Mouse (Mus musculus) Muller cell, postnatal 12 days (primary cell): ENCODE measurements around the gene Ccdc36.
A peak's percentile ranks its signal among the peaks of the same experiment; 100 is the strongest.

Source experiments
- DNase-seq: peaks from one replicate; pipeline ENCODE4 v3.0.0-alpha.2; 2015; ENCODE audit errors: inconsistent ontology term

Gene Ccdc36

DNA sequence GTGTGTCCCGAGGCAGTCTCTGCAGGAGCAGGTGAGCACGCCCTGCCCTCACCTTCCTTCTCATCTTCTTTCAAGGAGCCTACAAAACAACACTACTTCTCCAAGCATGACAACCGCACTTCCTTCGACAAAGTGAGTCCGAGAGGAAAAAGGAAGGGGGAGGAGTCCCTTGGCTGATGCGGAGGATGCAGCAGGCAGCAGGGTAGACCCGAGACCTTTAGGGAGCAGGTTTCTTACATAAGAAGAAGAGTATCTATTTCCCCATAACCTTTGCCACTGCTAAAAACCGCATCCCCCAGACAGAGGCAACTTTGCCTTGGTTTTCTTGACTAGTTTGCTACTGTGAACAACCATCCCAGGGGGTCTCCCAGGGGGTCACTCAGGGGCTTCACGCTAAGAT, 16.8 kb upstream of the Ccdc36 start:
- no peak for DNase-seq

DNA sequence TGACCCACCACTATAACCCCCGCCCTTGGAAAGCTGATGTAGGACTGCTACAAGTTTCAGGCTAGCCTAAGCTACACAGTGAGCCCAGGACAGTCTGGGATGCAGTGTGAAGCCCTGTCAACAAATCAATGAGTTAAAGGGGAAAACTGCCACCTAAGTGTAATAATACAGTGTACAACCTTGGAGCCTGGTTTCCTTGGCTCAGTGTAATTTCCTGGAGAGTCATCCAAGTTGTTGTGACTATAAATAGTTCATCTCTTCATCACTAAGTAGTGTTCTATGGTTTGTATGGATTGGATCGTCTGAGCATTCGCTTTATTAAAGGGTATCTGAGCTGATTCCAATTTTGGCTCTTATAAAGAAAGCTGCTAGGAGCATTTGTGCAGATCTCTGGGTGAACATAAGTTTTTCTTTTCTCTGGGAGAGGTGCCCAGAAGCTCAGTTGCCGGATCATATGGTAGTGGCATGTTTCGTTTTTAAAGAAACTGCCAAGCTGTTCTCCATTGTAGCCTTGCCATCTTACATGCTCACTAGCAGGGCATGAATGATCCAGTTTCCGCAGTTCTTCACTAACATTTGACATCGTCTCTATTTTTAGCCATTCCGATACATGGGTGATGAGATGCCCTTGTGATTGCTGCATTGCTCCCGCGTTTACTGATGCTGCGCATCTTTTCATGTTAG, 13.1 kb upstream of the Ccdc36 start:
- no peak for DNase-seq

DNA sequence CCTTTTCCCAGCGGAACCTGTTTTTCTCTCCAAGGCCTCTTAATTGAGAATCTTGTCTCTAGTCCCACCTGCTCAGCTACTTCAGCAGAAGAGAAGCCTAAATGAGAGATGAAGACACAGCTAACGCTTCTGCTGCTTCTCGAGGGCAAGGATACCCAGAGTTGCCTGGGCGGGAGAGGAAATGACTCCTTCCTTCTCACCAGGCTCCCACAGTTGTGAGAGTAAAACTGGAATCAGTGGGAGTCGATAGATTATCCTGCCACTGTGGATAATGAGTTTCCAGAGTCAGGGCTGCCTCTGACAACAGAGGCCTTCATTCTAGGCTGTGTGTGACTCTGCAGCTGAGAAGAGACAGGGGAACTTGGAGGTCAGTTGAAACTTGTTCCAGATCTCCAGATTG, 12.2 kb upstream of the Ccdc36 start:
- no peak for DNase-seq

DNA sequence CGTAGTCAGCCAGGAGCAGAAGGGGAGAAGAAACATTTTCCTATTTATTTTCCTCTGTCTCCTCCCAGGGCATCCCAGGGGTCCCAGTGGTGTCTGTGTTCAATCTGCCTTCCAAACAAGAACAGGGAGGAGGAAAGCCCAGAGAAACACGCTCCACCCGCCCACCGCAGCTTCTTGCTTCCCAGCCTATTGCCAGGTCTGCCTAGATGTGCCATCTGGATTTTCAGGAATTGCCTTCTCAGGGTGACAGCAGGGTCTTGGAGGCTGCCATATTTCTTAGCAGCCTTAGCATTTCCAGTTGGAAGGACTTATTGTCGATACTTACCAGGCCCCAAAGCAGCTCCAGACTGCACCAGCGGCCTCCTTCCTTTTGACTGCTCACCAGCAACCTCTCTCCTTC, 10.9 kb upstream of the Ccdc36 start:
- no peak for DNase-seq

DNA sequence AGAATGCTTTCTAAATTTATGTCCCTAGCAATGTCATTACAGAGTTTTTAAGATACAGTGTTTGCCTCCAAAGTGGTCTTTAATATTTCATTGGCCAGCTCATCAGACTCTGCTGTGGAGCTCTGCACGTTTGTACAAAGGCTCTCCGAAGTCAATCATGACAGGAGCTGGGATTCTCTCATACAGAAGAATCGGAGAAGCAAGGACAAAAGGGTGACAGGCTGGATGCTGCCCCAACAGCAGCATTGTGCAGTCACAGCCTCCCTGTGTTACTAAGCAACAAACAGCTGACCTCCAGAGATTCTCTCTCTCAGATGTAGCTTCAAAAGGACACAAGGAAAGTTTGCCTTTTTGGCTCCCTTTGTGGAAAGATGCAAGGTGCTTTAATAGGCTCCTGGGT, 7.9 kb upstream of the Ccdc36 start, which contains the start of gene BC048562:
Gene BC048562, plus strand, starts transcription at position 301 of the 400 bp plus-strand sequence.
- DNase-seq, result no peak

DNA sequence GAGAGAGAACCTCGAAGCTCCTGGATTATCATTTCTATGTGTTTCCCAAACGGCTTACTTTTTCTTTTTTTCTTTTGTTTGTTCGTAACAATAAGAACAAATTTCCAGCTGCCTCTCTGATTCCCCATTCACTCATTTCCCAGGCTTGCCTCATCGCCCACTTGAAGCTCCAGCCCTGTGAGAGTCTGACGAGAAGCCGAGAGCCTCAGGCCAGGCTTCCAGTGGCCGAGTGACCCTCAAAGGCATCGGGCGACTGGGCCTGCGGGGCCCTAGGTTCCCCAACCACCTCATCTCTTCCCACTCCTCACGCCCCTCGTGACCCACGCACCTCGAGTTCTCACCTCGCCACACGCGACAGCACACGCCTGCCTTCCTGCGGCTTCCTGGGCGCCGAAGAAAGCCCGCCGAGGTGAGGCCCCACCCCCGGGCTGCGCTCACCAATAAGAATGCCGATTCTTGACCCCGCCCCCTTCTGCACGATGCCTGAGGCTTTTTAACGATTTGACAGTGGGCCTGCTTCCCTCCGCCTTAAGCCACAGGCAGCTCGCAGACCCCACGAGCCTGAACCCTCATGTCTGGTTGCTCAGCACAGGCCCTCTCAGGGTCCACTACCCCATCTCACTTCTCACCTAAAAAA, 3.3 kb upstream of the Ccdc36 start:
- peak; percentile 24 for DNase-seq

DNA sequence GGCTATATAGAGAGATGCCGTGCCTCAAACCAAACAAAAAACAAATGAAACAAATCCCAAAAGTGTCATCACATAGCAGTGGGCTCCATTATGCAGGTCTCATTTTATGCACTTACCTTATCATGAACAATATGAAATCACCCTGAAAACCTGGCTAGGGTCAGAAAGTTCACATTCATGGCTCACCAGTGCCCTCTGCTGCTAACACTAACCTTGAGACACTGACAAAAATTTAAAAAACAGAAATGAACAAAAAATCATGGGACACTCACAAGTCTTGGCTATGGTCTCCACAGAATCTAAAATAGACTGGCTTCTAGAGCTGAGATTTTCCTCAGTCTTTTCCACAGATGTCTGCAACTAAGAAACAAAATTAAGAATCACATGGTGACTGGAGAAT, 16.1 kb downstream of the Ccdc36 start:
- peak; percentile 7 for DNase-seq

DNA sequence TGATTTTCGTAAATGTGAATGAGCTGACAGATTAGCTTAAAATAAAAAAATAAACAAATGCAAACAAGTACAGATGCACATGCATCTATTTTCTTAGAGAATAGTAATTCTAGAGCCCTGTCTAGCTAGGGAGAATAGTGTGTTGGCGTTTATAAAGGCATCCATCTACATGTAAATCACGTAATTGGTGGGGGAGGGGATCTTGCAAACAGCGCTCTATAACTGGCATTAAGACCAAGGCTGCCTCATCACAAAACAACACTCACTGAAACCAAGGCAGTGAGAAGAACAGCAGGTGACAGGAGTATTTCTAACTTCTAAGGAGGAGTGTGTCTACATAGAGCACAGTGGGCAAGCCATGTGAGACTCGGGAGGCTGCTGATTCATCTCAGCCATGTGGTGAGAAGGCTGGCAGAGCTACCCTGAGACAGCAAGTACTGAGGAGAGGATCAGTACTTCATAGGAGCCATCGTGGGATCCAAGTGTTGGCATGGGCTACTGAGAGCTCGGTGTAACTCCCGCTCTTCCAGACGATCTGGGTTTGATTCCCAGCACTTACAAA, 16.8 kb downstream of the Ccdc36 start:
- DNase-seq, result no peak

DNA sequence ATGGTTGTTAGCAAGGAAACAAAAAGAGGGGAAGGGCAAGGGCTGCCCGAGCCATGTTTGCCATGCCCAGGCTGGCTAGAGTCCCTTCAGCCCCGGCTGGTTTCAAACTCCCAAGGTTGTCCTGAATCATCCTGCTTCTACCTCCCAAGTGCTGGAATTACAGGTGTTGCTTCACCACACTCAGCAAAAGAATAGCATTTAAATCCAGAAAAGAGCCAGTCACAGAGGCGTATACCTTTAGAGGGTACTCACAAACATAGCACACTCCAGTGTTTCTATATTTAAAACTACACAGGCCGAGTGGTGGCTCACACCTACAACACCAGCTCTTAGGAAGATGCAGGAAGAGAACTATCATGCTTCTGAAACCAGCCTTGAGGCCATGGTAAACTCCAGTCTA, 18.7 kb downstream of the Ccdc36 start:
- DNase-seq, result no peak

DNA sequence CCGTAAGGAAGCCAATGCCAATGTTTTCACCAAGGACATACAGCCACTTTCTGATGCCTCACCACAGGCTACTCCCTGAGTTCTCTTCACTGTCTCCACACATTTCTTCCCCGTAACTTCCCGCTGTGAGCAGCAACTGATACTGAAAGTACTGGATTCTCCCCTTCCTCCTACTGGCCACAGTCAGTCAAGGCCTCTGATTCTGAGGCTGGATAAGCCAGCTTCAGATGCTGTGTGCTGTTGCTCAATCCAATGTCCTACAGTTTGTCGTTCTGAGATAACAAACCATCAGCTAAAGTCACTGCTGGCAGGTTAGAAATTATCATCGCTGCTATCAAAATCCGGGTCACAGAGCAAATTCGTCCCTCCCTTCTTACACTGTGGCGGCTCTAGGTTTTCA, 23.8 kb downstream of the Ccdc36 start:
- DNase-seq, result no peak

DNA sequence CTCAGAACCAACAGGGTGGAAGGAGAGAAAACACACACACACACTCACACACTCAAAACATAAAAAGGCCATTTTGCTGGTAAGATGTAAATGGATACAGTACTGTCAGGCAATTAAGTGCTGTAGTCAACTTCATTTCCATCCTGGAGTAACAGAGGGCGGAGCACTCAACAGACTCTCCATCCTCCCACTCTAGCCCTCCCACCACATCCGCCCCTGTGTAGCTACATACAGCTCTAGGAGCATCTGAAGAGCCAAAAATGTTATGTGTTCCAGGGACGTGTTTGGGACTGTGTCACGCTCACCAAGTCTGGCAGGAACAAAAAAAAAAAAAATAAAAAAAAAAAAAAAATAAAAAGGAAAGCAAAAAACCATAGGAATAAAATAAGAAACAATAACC, 25.2 kb downstream of the Ccdc36 start:
- no peak for DNase-seq

DNA sequence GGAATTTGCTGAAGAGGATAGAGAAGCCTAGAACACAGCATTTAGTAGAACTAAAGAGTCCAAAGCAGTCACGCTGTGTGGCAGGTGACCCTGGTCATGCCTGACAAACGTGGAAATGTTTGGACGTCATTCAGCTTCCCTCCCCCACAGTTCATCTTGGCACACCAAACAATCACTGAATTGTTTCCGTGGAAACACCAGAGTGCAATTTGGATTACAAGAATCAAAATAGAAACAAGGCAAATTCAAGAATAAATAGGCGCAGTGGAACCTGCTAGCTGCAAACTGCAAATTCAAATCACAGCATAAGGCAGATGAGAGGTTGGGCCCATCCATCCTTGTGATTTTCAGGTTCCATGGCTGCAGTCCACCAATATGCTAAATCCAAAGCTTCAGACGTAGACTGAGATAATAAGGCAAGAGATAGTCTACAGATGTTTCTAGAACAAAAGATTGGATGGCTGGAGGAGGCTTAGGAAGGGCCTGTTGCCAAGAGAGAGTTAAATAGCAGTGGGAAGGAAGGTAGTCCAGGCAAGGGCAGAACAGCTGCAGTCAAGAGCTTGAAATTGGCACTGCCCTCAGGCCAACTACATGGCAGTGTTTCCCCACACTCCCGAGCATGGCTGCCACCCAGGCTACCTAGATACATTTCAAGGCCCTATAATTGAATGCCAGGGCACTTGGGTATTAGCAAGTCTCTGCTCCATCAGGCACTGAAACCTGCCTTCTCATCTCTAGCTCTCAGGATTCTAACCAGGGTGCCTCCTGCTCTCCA, 26.9 kb downstream of the Ccdc36 start:
- DNase-seq, result peak; percentile 73

DNA sequence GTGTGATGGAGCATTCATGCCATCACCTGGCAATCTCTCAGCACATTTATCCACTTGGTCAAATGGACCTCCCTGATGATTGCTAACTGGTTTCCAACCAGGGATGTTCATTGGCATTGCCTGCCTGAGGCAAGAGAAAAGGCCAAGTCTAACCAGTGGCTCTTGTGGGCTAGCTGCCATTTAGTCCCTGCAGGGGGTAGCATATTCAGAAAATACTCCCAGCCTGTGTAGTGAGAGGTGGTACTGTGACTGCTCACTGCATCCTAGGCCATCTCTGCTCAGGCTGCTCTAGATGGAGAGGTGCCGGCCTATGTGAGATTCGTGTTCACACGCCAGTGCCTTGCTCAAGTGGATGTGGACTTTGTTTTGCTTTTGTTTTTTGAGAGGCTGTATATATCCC, 30.0 kb downstream of the Ccdc36 start:
- peak; percentile 18 for DNase-seq

DNA sequence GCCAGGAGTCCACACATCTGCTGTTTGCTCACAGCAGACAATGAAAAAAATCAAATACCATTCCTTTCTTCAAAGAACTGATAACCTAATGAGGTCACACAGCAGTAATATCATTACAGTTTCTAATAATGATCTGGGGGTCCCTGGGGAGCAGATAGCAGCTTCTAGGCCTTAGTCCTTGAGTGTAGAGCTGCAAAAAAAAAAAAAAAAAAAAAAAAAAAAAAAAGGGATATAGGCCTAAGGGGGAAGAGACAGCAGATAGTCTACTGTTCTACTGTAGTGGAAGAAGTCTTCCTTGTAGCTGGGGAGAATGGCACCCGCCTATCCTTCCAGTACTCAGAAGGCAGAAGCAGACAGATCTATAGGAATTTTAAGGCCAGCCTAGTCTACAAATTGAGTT, 32.9 kb downstream of the Ccdc36 start:
- DNase-seq, result no peak

DNA sequence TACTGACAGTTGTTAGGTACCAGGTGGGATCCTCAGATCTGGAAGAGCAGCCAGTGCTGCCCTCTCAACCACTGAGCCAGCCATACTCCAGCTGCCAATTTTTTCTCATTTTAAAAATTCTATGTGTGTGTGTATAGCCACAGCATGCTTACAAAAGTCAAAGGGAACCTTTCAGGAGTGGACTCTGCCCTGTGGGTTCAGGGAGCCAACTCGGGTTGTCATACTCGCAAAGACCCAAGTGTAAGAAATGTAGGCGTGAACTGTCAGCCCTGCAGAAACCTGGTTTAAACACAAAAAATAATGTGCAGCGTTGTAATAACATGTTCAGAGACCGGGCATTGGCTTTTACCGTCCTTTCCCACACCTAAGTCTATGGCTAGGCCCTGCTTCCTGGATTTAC, 34.1 kb downstream of the Ccdc36 start:
- DNase-seq, result no peak

DNA sequence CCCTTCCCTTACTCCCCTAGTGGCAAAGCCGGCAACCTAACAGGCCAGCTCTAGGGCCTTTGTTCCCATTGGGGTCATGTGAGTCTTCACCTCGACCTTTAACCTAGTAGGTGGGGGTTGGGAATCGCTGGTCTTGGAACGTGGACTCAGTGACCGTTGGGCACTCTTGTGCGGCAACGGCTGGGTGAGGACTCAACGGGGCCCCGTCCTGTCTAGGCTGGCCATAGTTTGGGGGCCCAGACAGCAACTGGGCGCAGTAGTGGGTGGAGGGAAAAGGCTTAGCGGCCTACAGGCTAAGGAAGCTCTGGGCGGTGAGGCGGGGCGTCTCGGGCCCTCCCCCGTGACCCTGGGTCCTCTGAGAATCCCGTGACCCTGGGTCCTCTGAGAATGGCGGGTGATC, 35.6 kb downstream of the Ccdc36 start, which contains the start of gene 1700102P08Rik:
Gene 1700102P08Rik, plus strand, starts transcription at position 130 of the 400 bp plus-strand sequence.
- DNase-seq, result no peak

DNA sequence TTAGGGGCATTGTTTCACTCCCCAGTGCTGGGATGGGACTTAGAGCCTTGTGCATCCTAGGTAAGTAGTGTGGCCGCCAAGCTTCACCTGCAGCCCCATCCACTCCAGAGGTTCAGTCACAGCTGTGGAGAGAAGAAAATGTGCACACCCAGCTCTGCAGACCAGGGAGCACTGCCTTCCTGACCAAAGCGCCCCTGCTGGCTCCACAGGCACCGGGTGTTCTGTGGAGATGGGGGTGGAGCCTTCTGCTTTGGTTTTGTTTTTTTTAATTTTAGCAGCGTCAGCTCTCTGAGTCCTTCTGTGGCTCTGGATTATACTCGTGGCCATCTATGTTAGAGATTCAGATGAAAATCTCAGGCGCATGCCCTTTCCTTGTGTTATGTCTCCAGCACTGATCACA, 39.1 kb downstream of the Ccdc36 start:
- no peak for DNase-seq

DNA sequence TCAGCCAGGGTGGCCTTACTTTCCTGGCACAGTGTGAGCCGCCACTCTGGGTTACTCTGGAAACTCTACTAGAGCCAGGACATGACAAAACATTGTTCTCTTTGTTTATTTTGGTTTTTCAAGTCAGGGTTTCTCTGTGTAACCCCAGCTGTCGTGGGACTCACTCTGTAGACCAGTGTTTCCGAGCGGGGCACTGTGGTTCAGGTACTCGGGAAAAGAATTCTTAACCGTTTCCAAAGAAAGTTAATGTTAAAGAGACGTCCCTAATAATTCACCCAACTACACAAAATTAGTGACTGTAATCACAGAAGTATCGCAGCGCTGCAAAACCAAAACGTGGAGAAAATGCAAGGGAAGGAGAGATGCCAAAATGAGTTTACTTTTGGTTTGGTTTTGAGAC, 39.7 kb downstream of the Ccdc36 start:
- DNase-seq, result no peak

DNA sequence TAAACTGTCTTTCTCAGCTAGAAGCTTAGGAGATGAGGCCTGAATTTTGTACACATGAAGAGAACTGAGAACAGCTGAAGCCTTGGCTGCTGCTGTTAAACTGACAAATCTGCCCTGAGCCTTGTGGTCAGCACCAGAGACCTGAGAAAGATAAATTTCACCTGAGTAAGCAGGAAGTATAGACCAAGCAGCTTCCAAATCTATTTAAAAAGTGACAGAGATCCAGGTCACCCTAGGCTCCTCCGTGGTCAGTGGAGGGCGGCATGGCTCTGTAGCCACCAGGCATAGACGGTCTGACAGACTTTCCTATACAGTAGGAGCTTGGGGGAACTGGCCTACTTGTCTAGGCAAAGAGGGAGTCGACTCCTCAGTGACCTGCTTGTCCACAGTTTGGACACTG, 41.5 kb downstream of the Ccdc36 start:
- DNase-seq, result no peak

DNA sequence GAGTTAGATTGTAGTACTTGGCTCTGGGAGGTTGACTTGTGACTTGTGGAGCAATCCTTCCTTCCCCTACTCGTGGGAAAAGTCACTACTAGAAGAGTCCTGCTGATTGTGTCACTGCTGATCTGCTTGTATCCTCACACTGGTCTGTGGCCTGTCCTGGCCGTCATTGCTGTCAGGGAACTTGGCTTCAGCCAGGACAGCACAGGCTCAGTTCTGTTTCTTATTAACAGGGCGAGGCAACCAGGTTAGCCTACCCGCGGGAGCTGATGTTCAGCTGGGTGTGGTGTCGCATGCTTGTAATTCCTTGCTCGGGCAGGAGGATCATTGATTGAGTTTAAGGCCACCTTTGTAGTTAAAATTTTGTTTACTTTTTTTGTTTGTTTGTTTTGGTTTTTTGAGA, 43.3 kb downstream of the Ccdc36 start:
- no peak for DNase-seq

DNA sequence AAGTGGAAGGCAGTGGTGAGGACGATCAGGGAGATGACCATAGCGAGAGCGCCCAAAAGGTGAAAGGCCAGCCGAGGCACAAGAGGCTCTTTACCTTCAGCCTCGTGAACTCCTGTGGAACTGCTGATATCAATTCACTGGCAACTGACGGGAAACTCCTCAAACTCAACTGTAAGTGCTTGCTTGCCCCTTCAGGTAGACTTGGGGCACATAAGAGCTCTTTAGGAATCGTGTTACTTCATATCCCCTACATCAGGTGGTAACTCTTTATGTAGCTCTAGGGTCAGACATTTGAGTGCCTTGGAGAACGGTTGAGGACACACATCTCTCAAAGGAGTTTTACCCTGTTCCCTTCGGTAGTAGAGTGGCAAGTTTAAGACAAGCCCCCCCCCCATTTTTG, 46.9 kb downstream of the Ccdc36 start:
- no peak for DNase-seq

DNA sequence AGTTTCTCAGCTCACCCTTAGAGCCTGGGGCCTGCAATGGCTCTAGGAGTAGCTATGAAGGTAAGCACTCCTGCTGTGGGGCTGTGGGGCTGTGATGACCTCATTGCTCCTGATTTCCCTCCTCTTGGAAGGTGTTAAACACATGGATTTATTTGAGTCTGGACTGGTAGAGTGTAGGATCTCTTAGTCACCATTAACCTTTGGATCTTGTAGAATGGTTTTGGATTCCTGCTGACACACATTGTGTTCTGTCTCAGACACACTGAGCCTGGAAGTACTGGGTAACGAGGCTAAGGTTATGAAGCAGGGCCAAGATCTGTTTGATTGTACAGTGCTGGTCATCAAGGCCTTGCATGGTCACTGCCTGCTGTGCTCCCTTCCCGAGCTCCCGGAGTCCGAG, 49.0 kb downstream of the Ccdc36 start:
- no peak for DNase-seq

DNA sequence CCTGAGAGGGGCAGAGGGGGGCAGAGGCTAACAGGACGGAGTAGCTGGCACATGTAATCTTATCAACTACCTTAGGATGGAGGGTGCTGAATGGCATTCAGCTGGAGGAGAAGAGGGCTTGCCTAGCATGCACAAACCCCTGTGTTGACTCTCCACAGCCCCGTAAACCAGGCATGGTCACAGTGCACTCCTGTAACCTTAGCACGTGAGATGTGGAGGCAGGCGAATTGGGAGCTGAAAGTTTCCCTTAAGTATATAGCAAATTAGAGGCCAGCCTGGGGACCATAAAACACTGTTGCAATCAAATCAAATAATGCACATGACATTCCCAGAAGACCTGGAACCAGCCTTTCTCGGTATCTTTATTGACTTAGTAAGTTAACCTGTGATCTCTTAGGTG, 49.5 kb downstream of the Ccdc36 start:
- DNase-seq, result no peak
